Mouse (Mus musculus): Measurements from ENCODE around the gene 9230110F15Rik. TPM values are rescaled to one million over a fixed set of nuclear protein-coding genes. Genes with fewer than 3 reads are reported as not detected.
"Not testable (repeated sequence)": the region's sequence is repeated elsewhere in the genome, so short reads cannot be mapped to it uniquely, and the experiment has no call there.

Gene 9230110F15Rik
- not detected in 2 replicates for polyA plus RNA-seq (2014; fragmentation: Nextera tagmentation; extraction: Ambion mirVana)

- Histone ChIP-seq H3K4me1 (ENCODE audit: control insufficient read depth, insufficient read depth, low read length) (no peaks in the 10 kb centered on the region), H3K36me3 (ENCODE audit: control insufficient read depth, insufficient read depth, low read length) (no peaks in the 10 kb centered on the region)
- ATAC-seq (ENCODE audit: low FRiP score, low TSS enrichment) = no peak
Measured at GRCm38 (mm10) chr9:35844050-35844449, at the start of gene 9230110F15Rik. TSS of gene 9230110F15Rik (minus strand) at chr9:35844150.

GRCm38 (mm10) chr9:35893112-35893511 is 49.2 kb upstream of the 9230110F15Rik start:
- not testable (repeated sequence) for H3K9ac ChIP-seq (ENCODE audit: low read depth, low read length); H3K9me3 ChIP-seq (ENCODE audit: control insufficient read depth, low read length); H3K36me3 ChIP-seq (ENCODE audit: control insufficient read depth, insufficient read depth, low read length); H3K27me3 ChIP-seq (ENCODE audit: control insufficient read depth, insufficient read depth, low read length); H3K4me2 ChIP-seq (replicated peaks; ENCODE audit: low read depth, low read length); H3K4me1 ChIP-seq (ENCODE audit: control insufficient read depth, insufficient read depth, low read length); H3K27ac ChIP-seq (ENCODE audit: low read depth, low read length); H3K4me3 ChIP-seq (ENCODE audit: low read length); ATAC-seq (ENCODE audit: low FRiP score, low TSS enrichment)
- 78% methylated on average over 1 of the region's 1 CpGs for WGBS

More at GRCm38 (mm10) chr9:35844050-35844449, at the start of gene 9230110F15Rik:
- Histone ChIP-seq H3K4me2 (replicated peaks; ENCODE audit: low read depth, low read length) (no peak within 1 kb of the TSS), H3K9me3 (ENCODE audit: control insufficient read depth, low read length) (no peaks in the 10 kb centered on the region), H3K9ac (ENCODE audit: low read depth, low read length) (no peak within 1 kb of the TSS), H3K27me3 (ENCODE audit: control insufficient read depth, insufficient read depth, low read length) (no peaks in the 10 kb centered on the region), H3K4me3 (ENCODE audit: low read length) (no peak within 1 kb of the TSS), H3K27ac (ENCODE audit: low read depth, low read length) (no peak within 1 kb of the TSS)
- WGBS = 61% methylated on average over 1 of the region's 1 CpGs

- H3K4me1 ChIP-seq (ENCODE audit: control insufficient read depth, insufficient read depth, low read length); H3K4me3 ChIP-seq (ENCODE audit: low read length); ATAC-seq (ENCODE audit: low FRiP score, low TSS enrichment); H3K27ac ChIP-seq (ENCODE audit: low read depth, low read length); H3K9me3 ChIP-seq (ENCODE audit: control insufficient read depth, low read length); H3K27me3 ChIP-seq (ENCODE audit: control insufficient read depth, insufficient read depth, low read length); H3K36me3 ChIP-seq (ENCODE audit: control insufficient read depth, insufficient read depth, low read length); H3K9ac ChIP-seq (ENCODE audit: low read depth, low read length); H3K4me2 ChIP-seq (replicated peaks; ENCODE audit: low read depth, low read length): not testable (repeated sequence)
- WGBS = 91% methylated on average over 15 of the region's 15 CpGs
Measured at GRCm38 (mm10) chr9:35817881-35818280, 26.1 kb downstream of the 9230110F15Rik start.

GRCm38 (mm10) chr9:35798146-35798545 is 45.8 kb downstream of the 9230110F15Rik start:
- ATAC-seq (ENCODE audit: low FRiP score, low TSS enrichment) = no peak
- H3K9me3 ChIP-seq (ENCODE audit: control insufficient read depth, low read length) = 0 out of 2 replicates have a peak, but pooled peaks cover 2% of the 10 kb centered on the region
- H3K4me1 ChIP-seq (ENCODE audit: control insufficient read depth, insufficient read depth, low read length) = no peaks in the 10 kb centered on the region
- no peak overlapping the region for H3K4me2 ChIP-seq (replicated peaks; ENCODE audit: low read depth, low read length)
- H3K9ac ChIP-seq (ENCODE audit: low read depth, low read length) = no peak overlapping the region
- H3K36me3 ChIP-seq (ENCODE audit: control insufficient read depth, insufficient read depth, low read length) = no peaks in the 10 kb centered on the region
- no peak overlapping the region for H3K4me3 ChIP-seq (ENCODE audit: low read length)
- H3K27me3 ChIP-seq (ENCODE audit: control insufficient read depth, insufficient read depth, low read length) = no peaks in the 10 kb centered on the region
- H3K27ac ChIP-seq (ENCODE audit: low read depth, low read length) = no peak overlapping the region

- no peak within 1 kb of the TSS for H3K9ac ChIP-seq (ENCODE audit: low read depth, low read length)
- H3K4me3 ChIP-seq (ENCODE audit: low read length) = no peak within 1 kb of the TSS
- H3K36me3 ChIP-seq (ENCODE audit: control insufficient read depth, insufficient read depth, low read length) = no peaks in the 10 kb centered on the region
- H3K9me3 ChIP-seq (ENCODE audit: control insufficient read depth, low read length) = no peaks in the 10 kb centered on the region
- WGBS = 87% methylated on average over 3 of the region's 3 CpGs
- H3K4me2 ChIP-seq (replicated peaks; ENCODE audit: low read depth, low read length) = no peak within 1 kb of the TSS
- no peaks in the 10 kb centered on the region for H3K4me1 ChIP-seq (ENCODE audit: control insufficient read depth, insufficient read depth, low read length)
- ATAC-seq (ENCODE audit: low FRiP score, low TSS enrichment) = no peak
- H3K27ac ChIP-seq (ENCODE audit: low read depth, low read length) = no peak within 1 kb of the TSS
- H3K27me3 ChIP-seq (ENCODE audit: control insufficient read depth, insufficient read depth, low read length) = no peaks in the 10 kb centered on the region
Measured at GRCm38 (mm10) chr9:35790001-35790400, 53.9 kb downstream of the 9230110F15Rik start, which contains the start of the genes Gm27235 and D730048I06Rik. TSS of gene Gm27235 (minus strand) at chr9:35790101. TSS of gene D730048I06Rik (minus strand) at chr9:35790112.

Other genes with a start within 250 kb of the 9230110F15Rik start
- gene Pate4, start 232.2 kb downstream of the 9230110F15Rik start, polyA plus RNA-seq (2014; fragmentation: Nextera tagmentation; extraction: Ambion mirVana) = not detected in 2 replicates
- 0.14 TPM in 1 of 2 replicates, not detected in the other for gene Pate3, start 195.9 kb downstream of the 9230110F15Rik start, polyA plus RNA-seq (2014; fragmentation: Nextera tagmentation; extraction: Ambion mirVana)
- gene Pate1, start 156.8 kb downstream of the 9230110F15Rik start, polyA plus RNA-seq (2014; fragmentation: Nextera tagmentation; extraction: Ambion mirVana) = not detected in 2 replicates
- not detected in 2 replicates for gene Gm17677, start 103.1 kb downstream of the 9230110F15Rik start, polyA plus RNA-seq (2014; fragmentation: Nextera tagmentation; extraction: Ambion mirVana)
- not detected in 2 replicates for gene Gm17727, start 66.0 kb downstream of the 9230110F15Rik start, polyA plus RNA-seq (2014; fragmentation: Nextera tagmentation; extraction: Ambion mirVana)
- gene Gm27235, start 54.0 kb downstream of the 9230110F15Rik start, polyA plus RNA-seq (2014; fragmentation: Nextera tagmentation; extraction: Ambion mirVana) = not detected in 2 replicates
- gene D730048I06Rik, start 54.0 kb downstream of the 9230110F15Rik start, polyA plus RNA-seq (2014; fragmentation: Nextera tagmentation; extraction: Ambion mirVana) = not detected in 2 replicates
- not detected in 2 replicates for gene 9230113P08Rik, start 64.3 kb upstream of the 9230110F15Rik start, polyA plus RNA-seq (2014; fragmentation: Nextera tagmentation; extraction: Ambion mirVana)

Measured in kidney, embryonic 14.5 days (tissue).